Mouse (Mus musculus): Measurements from ENCODE around the gene Kidins220. TPM values are rescaled to one million over a fixed set of nuclear protein-coding genes. Genes with fewer than 3 reads are reported as not detected.

Kidins220 gene
- 28.6 and 31.1 TPM in 2 replicates for polyA plus RNA-seq (2015; fragmentation: Nextera tagmentation; extraction: Ambion mirVana)

DNA sequence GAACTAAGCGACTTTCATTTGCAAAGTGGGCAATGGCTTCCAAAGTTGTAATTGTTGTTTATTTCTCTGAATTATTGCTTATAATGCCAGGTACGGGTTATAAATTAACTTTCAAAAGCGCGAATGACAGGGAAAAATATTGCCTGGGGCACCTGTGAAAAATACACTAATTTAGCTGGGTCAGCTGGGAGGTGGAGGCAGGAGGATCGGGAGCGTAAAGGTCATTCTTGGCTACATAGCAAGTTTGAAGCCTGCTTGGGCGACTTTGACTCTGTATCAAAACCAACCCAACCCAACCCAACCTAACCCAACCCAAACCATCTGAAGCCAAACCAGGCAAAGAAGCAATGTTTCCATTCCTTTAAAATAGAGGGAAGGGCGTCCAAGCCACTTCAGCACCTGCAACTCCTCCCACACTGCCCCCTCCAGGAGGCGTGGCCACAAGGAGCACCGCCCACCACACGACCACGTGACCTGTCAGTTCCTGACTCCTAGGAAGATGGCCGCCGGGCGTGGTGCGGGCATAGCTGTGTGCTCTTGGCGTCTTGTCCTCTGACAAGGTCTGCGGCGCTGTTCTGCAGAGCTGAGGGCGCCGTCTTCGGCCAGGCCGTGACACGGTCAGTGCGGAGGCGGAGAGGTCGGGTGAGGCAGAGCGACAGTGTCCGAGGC is at the start of gene Kidins220:
TSS of gene Kidins220 (plus strand) at position 480 of the 669 bp plus-strand sequence.
- WGBS, result 15% methylated on average over 27 of the region's 29 CpGs
- peak; percentile 93 for ATAC-seq (replicated peaks; ENCODE audit: low FRiP score)

DNA sequence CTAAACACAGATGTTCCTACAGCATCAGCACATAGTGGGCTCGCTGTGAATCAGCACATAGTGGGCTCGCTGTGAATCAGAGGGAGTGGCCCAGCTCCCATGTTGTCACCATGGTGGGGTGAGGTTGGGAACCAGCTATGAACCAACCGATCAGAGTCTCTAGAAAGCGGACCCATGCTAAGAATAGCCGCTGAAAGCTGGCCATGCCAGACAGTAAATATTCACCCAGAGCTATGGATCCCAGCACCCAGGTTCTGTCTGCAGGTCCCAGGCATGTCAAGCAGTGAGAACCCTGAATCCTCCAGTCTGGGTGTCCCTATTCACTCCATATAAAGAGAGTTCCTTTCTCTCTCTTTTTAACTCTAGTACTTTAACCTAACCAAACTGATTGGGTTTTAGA is 49.4 kb upstream of the Kidins220 start:
- no peak overlapping the region for H3K9ac ChIP-seq
- no peak overlapping the region for H3K4me2 ChIP-seq
- no peaks in the 10 kb centered on the region for H3K9me3 ChIP-seq (replicated peaks)
- peaks cover 33% of the 10 kb centered on the region for H3K4me1 ChIP-seq
- WGBS, result 82% methylated on average over 5 of the region's 5 CpGs
- no peaks in the 10 kb centered on the region for H3K27me3 ChIP-seq
- no peak overlapping the region for H3K4me3 ChIP-seq (replicated peaks)
- H3K27ac ChIP-seq, result no peak overlapping the region
- H3K36me3 ChIP-seq, result no peaks in the 10 kb centered on the region
- no peak for ATAC-seq (replicated peaks; ENCODE audit: low FRiP score)

More for the DNA sequence above, at the start of gene Kidins220:
- peak within 1 kb of the TSS; percentile 63 for H3K9ac ChIP-seq
- peak within 1 kb of the TSS; percentile 68 for H3K4me2 ChIP-seq
- H3K4me3 ChIP-seq (replicated peaks), result peak within 1 kb of the TSS; percentile 89
- peaks cover 8% of the 10 kb centered on the region; the same call in 1 of the 2 replicates for H3K36me3 ChIP-seq
- H3K27me3 ChIP-seq, result no peaks in the 10 kb centered on the region
- peak within 1 kb of the TSS; percentile 96 for H3K27ac ChIP-seq
- peaks cover 29% of the 10 kb centered on the region for H3K4me1 ChIP-seq
- H3K9me3 ChIP-seq (replicated peaks), result no peaks in the 10 kb centered on the region

DNA sequence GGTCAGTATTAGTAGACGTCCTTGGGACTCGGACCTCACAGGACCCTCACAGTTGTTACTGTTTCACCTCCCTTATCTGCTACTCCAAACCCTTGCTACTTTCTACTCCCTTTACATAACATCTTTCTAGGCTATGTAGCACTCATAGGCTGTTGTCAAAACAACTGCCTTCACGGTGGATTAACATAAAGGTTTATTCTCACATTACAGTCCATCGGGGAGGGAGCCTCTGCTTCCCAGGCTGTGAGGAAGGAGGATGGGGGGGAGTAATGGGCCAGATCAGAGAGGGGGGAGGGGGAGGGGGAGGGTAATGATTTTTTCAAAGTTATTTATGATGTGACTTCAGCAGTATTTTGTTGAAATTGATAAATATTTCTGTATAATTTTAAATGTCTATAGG is 49.0 kb upstream of the Kidins220 start:
- Histone ChIP-seq H3K9ac (no peak overlapping the region), H3K36me3 (no peaks in the 10 kb centered on the region), H3K27ac (no peak overlapping the region), H3K4me3 (replicated peaks) (no peak overlapping the region), H3K9me3 (replicated peaks) (no peaks in the 10 kb centered on the region), H3K27me3 (no peaks in the 10 kb centered on the region), H3K4me2 (no peak overlapping the region), H3K4me1 (peaks cover 35% of the 10 kb centered on the region)
- WGBS, result 27% methylated on average over 4 of the region's 4 CpGs
- ATAC-seq (replicated peaks; ENCODE audit: low FRiP score), result peak; percentile 63

DNA sequence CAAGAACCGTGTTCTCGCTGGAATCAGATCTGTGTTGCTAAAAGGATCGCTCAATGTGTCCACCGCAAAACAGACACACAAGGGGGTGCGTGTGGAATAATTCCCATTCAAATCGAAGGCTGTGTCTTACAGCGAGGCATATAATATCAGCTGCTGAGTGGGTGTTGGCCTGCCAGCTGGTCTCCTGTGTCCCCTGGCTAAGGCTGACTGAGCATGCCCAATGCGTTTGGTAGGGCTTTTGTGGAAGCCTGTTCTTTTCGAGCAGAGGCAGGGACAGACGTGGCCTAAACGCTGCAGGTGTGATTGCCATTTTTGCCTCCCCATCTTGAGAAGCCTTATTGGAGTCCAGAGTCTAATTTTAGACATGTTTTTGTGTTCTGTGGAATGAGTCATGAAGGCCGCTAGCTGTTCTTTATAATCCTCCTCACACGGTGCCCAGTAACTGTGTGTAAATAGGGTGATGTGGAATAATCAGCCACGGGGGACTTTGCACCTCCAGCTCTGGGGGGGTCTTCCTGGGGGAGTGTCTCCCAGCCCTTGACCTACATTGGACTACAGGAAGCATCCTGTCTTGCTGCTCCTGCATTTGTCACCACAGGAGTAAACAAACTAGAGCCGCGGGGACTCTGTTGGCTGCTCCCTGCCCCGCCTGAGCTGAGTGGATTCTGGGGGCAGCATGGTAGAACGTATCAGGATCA is 46.5 kb upstream of the Kidins220 start:
- 63% methylated on average over 18 of the region's 18 CpGs for WGBS
- 0 out of 2 replicates have a peak overlapping the region, but pooled peaks have one; percentile 1 for H3K27ac ChIP-seq
- peak; percentile 24; the same call in 1 of the 2 replicates for ATAC-seq (replicated peaks; ENCODE audit: low FRiP score)

DNA sequence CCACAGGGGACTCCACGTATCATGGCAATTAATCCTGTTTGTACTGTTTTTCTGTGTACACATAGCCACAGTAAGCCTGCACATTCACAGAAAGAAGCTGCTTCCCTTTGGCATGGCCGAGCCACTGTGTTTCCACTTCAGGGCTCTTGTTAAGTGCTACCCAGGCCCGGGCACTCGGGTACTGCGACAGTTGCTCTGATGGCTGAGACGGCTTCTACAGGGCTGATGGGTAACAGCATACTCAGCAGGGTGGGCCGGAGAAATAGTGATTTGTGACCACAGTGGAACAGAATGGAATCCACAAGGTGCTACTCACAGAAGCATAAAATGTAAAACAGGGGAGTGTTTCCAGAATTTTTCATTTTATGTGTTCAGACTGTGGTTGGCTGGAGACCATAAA is 45.7 kb upstream of the Kidins220 start:
- 0 out of 2 replicates have a peak overlapping the region, but pooled peaks have one; percentile 13 for H3K27ac ChIP-seq
- no peak for ATAC-seq (replicated peaks; ENCODE audit: low FRiP score)
- WGBS, result 68% methylated on average over 7 of the region's 7 CpGs
- no peaks in the 10 kb centered on the region for H3K9me3 ChIP-seq (replicated peaks)
- H3K27me3 ChIP-seq, result no peaks in the 10 kb centered on the region
- H3K4me1 ChIP-seq, result peaks cover 53% of the 10 kb centered on the region
- H3K36me3 ChIP-seq, result no peaks in the 10 kb centered on the region
- no peak overlapping the region for H3K9ac ChIP-seq
- no peak overlapping the region for H3K4me3 ChIP-seq (replicated peaks)
- no peak overlapping the region for H3K4me2 ChIP-seq

More for the DNA sequence above, 46.5 kb upstream of the Kidins220 start:
- Histone ChIP-seq H3K4me1 (peaks cover 45% of the 10 kb centered on the region), H3K4me3 (replicated peaks) (no peak overlapping the region), H3K9me3 (replicated peaks) (no peaks in the 10 kb centered on the region), H3K27me3 (no peaks in the 10 kb centered on the region), H3K9ac (no peak overlapping the region), H3K36me3 (no peaks in the 10 kb centered on the region), H3K4me2 (no peak overlapping the region)

DNA sequence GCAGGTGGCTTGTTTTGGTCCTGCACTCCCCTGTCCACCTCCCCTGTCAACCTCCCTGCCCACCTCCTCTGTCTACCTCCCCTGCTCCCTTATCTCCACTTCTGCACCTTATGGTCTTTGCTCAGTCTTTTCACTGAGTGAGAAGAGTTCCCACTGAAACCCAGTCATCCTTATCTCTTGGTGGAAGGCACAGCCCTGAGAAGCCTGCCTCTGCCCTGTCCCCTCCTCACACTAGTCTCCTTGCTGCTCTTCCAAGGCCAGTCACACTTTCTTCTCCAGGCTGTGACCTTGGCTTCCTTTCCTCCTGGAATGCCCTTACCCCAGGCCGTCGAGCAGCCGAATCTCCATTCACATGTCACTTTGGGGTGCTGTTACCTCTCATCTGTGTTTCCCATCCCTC is 44.0 kb upstream of the Kidins220 start:
- Histone ChIP-seq H3K36me3 (0 out of 2 replicates have a peak, but pooled peaks cover 1% of the 10 kb centered on the region), H3K27ac (0 out of 2 replicates have a peak overlapping the region, but pooled peaks have one; percentile 18), H3K4me2 (no peak overlapping the region), H3K9ac (no peak overlapping the region), H3K4me3 (replicated peaks) (no peak overlapping the region), H3K9me3 (replicated peaks) (no peaks in the 10 kb centered on the region), H3K4me1 (peaks cover 44% of the 10 kb centered on the region), H3K27me3 (no peaks in the 10 kb centered on the region)
- 52% methylated on average over 3 of the region's 3 CpGs for WGBS
- no peak for ATAC-seq (replicated peaks; ENCODE audit: low FRiP score)

DNA sequence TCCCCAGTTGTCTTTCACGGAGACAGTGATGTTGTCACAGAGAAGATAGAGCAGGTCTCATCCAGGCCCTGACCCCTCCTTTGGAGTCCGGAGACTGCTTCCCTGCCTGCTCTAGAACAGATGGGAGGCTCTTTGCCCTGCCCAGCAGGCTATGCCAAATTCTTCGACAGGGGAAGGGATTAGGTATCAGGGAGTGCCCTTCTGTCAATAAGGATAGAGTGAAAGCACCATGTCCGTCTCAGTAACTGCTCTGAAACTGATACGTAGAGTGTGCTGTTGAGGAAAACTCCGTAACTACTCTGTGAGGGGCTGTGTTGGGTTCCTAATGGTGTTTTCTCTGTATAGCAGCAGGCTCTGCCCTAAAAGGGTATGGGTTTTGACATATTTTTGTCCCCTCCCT is 42.6 kb upstream of the Kidins220 start:
- Histone ChIP-seq H3K4me2 (no peak overlapping the region), H3K36me3 (0 out of 2 replicates have a peak, but pooled peaks cover 7% of the 10 kb centered on the region), H3K27ac (0 out of 2 replicates have a peak overlapping the region, but pooled peaks have one; percentile 37), H3K27me3 (no peaks in the 10 kb centered on the region), H3K9me3 (replicated peaks) (no peaks in the 10 kb centered on the region), H3K4me1 (peaks cover 40% of the 10 kb centered on the region), H3K9ac (no peak overlapping the region), H3K4me3 (replicated peaks) (no peak overlapping the region)
- WGBS, result 45% methylated on average over 6 of the region's 6 CpGs
- peak; percentile 74 for ATAC-seq (replicated peaks; ENCODE audit: low FRiP score)

DNA sequence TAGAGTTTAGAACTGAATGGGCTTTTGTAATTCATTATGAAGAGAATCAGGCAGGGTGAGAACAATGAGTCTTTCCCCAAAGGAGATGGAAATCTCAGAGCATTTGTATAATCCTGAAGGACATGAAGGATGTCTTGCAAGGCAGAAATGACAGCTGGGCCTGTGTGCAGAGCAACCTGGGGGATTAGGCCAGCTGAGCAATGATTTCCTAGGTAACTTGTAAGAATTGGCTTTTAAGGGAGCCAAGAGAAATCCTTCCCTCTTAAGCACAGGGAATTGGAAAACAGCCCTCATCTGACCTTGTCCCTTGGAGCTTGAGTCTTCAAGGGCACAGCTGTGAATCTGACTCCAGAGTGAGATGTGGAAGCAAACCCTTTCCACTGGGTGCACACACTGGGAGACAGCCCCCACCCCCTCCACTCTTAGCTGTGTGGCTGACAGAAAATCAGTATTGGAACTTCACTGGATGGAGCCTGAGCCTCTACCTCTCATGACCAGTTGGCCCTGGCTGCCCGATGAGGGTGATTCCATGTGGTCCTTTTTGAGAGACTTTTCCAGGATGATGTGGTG is 41.4 kb upstream of the Kidins220 start:
- no peak for ATAC-seq (replicated peaks; ENCODE audit: low FRiP score)
- 0 out of 2 replicates have a peak overlapping the region, but pooled peaks have one; percentile 24 for H3K27ac ChIP-seq
- peaks cover 34% of the 10 kb centered on the region for H3K4me1 ChIP-seq
- H3K36me3 ChIP-seq, result 0 out of 2 replicates have a peak, but pooled peaks cover 7% of the 10 kb centered on the region
- no peak overlapping the region for H3K4me3 ChIP-seq (replicated peaks)
- H3K9me3 ChIP-seq (replicated peaks), result no peaks in the 10 kb centered on the region
- no peak overlapping the region for H3K9ac ChIP-seq
- no peaks in the 10 kb centered on the region for H3K27me3 ChIP-seq
- H3K4me2 ChIP-seq, result no peak overlapping the region
- 85% methylated on average over 1 of the region's 1 CpGs for WGBS

DNA sequence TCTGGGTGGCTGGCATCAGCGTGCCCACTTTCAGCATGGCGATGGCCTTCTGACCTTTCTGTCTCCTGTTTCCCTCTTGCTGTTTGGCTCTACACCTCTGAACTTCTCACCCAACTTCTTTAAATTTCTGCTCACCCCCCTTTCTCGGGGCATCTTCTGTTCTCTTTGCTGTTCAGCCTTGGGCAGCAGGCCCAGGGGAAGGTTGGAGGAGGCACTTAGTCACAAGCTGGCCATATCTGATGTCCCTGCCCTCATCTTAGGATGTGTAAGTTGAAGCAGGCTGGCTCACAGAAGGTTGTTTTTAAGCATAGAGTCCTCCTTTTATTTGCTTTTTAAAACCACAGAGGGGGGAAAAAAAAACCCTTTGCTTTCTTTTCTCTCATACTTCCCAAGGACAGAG is 40.7 kb upstream of the Kidins220 start:
- no peak overlapping the region for H3K4me2 ChIP-seq
- whole genome bisulfite sequencing, result 48% methylated on average over 3 of the region's 3 CpGs
- H3K27ac ChIP-seq, result no peak overlapping the region

DNA sequence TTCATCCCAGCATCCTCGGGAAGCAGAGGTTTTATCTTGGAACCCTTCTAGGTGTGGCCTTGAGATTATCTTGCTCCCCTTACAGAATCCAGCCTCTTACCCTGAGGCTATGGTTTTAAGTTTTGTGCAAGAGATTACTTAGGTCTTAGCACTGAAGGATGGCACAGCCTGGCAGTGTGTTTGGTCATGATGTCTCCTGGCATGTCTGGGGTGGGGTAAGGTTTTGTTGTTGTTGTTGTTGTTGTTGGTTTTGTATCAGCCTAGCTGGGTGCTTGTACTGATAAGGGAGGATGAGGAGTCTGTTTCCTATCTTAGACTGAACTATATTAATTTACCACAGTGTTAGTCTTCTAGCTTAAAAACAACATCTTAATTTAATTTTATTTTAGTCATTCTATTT is 38.4 kb upstream of the Kidins220 start:
- no peak for ATAC-seq (replicated peaks; ENCODE audit: low FRiP score)
- no peak overlapping the region for H3K27ac ChIP-seq
- peaks cover 17% of the 10 kb centered on the region for H3K4me1 ChIP-seq
- no peak overlapping the region for H3K4me3 ChIP-seq (replicated peaks)
- H3K36me3 ChIP-seq, result peaks cover 17% of the 10 kb centered on the region
- no peak overlapping the region for H3K9ac ChIP-seq
- no peak overlapping the region for H3K4me2 ChIP-seq
- H3K27me3 ChIP-seq, result no peaks in the 10 kb centered on the region
- H3K9me3 ChIP-seq (replicated peaks), result no peaks in the 10 kb centered on the region
- WGBS, result 76% methylated on average over 1 of the region's 1 CpGs

More for the DNA sequence above, 40.7 kb upstream of the Kidins220 start:
- Histone ChIP-seq H3K36me3 (0 out of 2 replicates have a peak, but pooled peaks cover 7% of the 10 kb centered on the region), H3K9me3 (replicated peaks) (no peaks in the 10 kb centered on the region), H3K4me3 (replicated peaks) (no peak overlapping the region), H3K27me3 (no peaks in the 10 kb centered on the region), H3K9ac (no peak overlapping the region), H3K4me1 (peaks cover 27% of the 10 kb centered on the region)
- no peak for ATAC-seq (replicated peaks; ENCODE audit: low FRiP score)

DNA sequence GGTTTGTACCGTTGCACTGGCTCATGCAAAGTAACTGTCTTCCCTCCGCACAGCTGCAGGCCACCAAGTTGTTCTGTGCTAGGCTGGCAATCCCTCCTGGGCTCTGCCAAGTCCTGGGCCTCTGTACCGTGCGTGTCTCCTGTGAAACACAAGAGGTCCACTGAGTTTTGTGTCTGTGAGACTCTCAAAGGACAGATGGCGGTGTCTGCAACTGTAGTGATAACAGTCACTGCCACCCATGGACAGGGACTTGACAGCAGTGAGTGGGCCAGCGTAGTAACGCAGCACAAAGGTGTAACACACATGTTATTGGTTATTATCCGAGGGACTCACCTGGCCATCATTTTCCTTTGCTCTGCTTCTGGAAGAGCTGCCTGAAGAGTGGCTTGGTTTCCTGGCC is 35.4 kb upstream of the Kidins220 start:
- Histone ChIP-seq H3K36me3 (peaks cover 30% of the 10 kb centered on the region), H3K27me3 (no peaks in the 10 kb centered on the region), H3K9ac (no peak overlapping the region), H3K4me2 (no peak overlapping the region), H3K4me3 (replicated peaks) (no peak overlapping the region), H3K4me1 (no peaks in the 10 kb centered on the region), H3K9me3 (replicated peaks) (no peaks in the 10 kb centered on the region), H3K27ac (no peak overlapping the region)
- ATAC-seq (replicated peaks; ENCODE audit: low FRiP score), result no peak
- WGBS, result 95% methylated on average over 8 of the region's 8 CpGs

Data from kidney, embryonic 15.5 days (tissue).